Mouse (Mus musculus): ENCODE results near the gene Cep164. TPM values are rescaled to one million over a fixed set of nuclear protein-coding genes. Genes with fewer than 3 reads are reported as not detected.

The Cep164 gene
- total and polyA plus RNA-seq, 3 experiments: 7.9 to 14.2 TPM; not detected in 1

GRCm38 (mm10) chr9:45769596-45769995 is 58.9 kb downstream of the Cep164 start:
- no peak for DNase-seq (ENCODE audit: low read depth, low spot score)
- H3K79me2 ChIP-seq (ENCODE audit: control insufficient read depth, insufficient read depth, low read length, poor library complexity): no peaks in the 10 kb centered on the region
- TF ChIP-seq SIN3A (IDR thresholded peaks at IDR 0.05; ENCODE audit: low read length) (no peak), CTCF (IDR thresholded peaks at IDR 0.05 in 2 of 3, conservative IDR thresholded peaks at IDR 0.05 in 1 of 3; ENCODE audit: control insufficient read depth in 1 of 3, insufficient read depth in 1 of 3, low read depth in 2 of 3, low read length in 3 of 3, poor library complexity in 1 of 3, severe bottlenecking in 1 of 3) (no peak), POLR2AphosphoS5 (IDR thresholded peaks at IDR 0.05; ENCODE audit: borderline replicate concordance, low read depth, low read length) (no peak)

DNA sequence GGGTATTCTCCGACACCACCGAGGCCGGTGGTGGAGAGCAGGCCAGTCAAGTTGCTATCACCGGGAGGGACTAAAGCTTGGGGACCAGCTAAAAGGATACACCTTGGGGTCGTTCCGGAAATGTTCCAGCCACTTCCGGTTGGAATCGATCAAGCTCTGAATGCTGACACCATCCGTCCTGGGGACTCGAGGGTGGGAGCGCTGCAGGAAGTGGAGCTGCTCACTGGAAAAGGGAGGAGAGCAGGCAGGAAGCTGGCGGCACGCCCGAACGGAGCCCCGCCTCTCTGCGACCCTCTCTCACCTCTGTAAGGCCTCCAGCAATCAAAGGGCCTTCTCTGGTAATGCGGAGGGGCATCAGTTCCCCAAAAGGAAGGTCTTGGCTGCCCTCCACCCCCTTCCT is 60.1 kb downstream of the Cep164 start:
- Histone ChIP-seq H3K9me3 (replicated peaks; ENCODE audit: insufficient read depth, low read length) (no peaks in the 10 kb centered on the region), H3K4me3 (ENCODE audit: control insufficient read depth in 1 of 2, insufficient read depth in 1 of 2, low read depth in 2 of 2, low read length in 2 of 2) (no peak overlapping the region), H3K27ac (ENCODE audit: control insufficient read depth, low read depth, low read length) (no peak overlapping the region), H3K9ac (ENCODE audit: control insufficient read depth, low read depth, low read length, poor library complexity, severe bottlenecking) (no peak overlapping the region), H3K36me3 (ENCODE audit: control insufficient read depth in 1 of 2, insufficient read depth in 2 of 2, low read length in 2 of 2) (no peaks in the 10 kb centered on the region), H3K79me2 (ENCODE audit: control insufficient read depth, insufficient read depth, low read length, poor library complexity) (no peaks in the 10 kb centered on the region), H3K4me1 (ENCODE audit: control insufficient read depth in 1 of 2, insufficient read depth in 2 of 2, low read length in 2 of 2) (no peaks in the 10 kb centered on the region; a peak in 1 of 4 replicates), H3K27me3 (ENCODE audit: control insufficient read depth in 1 of 2, insufficient read depth in 2 of 2, low read length in 2 of 2) (no peaks in the 10 kb centered on the region)
- DNase-seq (ENCODE audit: low read depth, low spot score): no peak
- no peak for TF ChIP-seq ZC3H11A (IDR thresholded peaks at IDR 0.05; ENCODE audit: low read depth, low read length)
- TF ChIP-seq ZNF384 (IDR thresholded peaks at IDR 0.05; ENCODE audit: low read depth, low read length): no peak
- no peak for TF ChIP-seq USF1 (IDR thresholded peaks at IDR 0.05; ENCODE audit: low read depth, low read length)
- TF ChIP-seq ELF1 (IDR thresholded peaks at IDR 0.05; ENCODE audit: low read depth, low read length): no peak
- TF ChIP-seq UBTF (IDR thresholded peaks at IDR 0.05; ENCODE audit: borderline replicate concordance, insufficient read depth, low read depth, low read length): no peak
- no peak for TF ChIP-seq USF2 (IDR thresholded peaks at IDR 0.05; ENCODE audit: borderline replicate concordance in 1 of 2, insufficient read depth in 1 of 2, low read depth in 1 of 2, low read length in 2 of 2)
- TF ChIP-seq JUND (IDR thresholded peaks at IDR 0.05; ENCODE audit: low read depth, low read length): no peak
- no peak for TF ChIP-seq MYB (IDR thresholded peaks at IDR 0.05; ENCODE audit: low read depth, low read length)
- TF ChIP-seq POLR2A (IDR thresholded peaks at IDR 0.05; ENCODE audit: control insufficient read depth in 1 of 2, insufficient read depth in 1 of 2, low read depth in 1 of 2, low read length in 2 of 2, poor library complexity in 1 of 2): no peak
- TF ChIP-seq ZMIZ1 (IDR thresholded peaks at IDR 0.05; ENCODE audit: low read depth, low read length): no peak
- TF ChIP-seq MAFK (IDR thresholded peaks at IDR 0.05; ENCODE audit: borderline replicate concordance, low read depth, low read length): no peak
- no peak for TF ChIP-seq ZKSCAN1 (IDR thresholded peaks at IDR 0.05; ENCODE audit: low read depth, low read length)
- no peak for TF ChIP-seq TCF12 (IDR thresholded peaks at IDR 0.05; ENCODE audit: low read depth, low read length)
- TF ChIP-seq MXI1 (IDR thresholded peaks at IDR 0.05; ENCODE audit: low read depth, low read length): no peak
- TF ChIP-seq HCFC1 (IDR thresholded peaks at IDR 0.05; ENCODE audit: low read depth, low read length): no peak
- TF ChIP-seq MYC (IDR thresholded peaks at IDR 0.05; ENCODE audit: low read depth, low read length): no peak
- no peak for TF ChIP-seq SIN3A (IDR thresholded peaks at IDR 0.05; ENCODE audit: low read length)
- TF ChIP-seq TBP (IDR thresholded peaks at IDR 0.05; ENCODE audit: low read depth, low read length): no peak
- no peak for TF ChIP-seq KAT2A (conservative IDR thresholded peaks at IDR 0.05; ENCODE audit: low read depth, low read length)

More at GRCm38 (mm10) chr9:45769596-45769995, 58.9 kb downstream of the Cep164 start:
- H3K4me1 ChIP-seq (ENCODE audit: control insufficient read depth in 1 of 2, insufficient read depth in 2 of 2, low read length in 2 of 2): no peaks in the 10 kb centered on the region; a peak in 1 of 4 replicates
- no peak overlapping the region for H3K9ac ChIP-seq (ENCODE audit: control insufficient read depth, low read depth, low read length, poor library complexity, severe bottlenecking)
- H3K9me3 ChIP-seq (replicated peaks; ENCODE audit: insufficient read depth, low read length): no peaks in the 10 kb centered on the region
- no peaks in the 10 kb centered on the region for H3K27me3 ChIP-seq (ENCODE audit: control insufficient read depth in 1 of 2, insufficient read depth in 2 of 2, low read length in 2 of 2)
- H3K36me3 ChIP-seq (ENCODE audit: control insufficient read depth in 1 of 2, insufficient read depth in 2 of 2, low read length in 2 of 2): no peaks in the 10 kb centered on the region
- no peak overlapping the region for H3K4me3 ChIP-seq (ENCODE audit: control insufficient read depth in 1 of 2, insufficient read depth in 1 of 2, low read depth in 2 of 2, low read length in 2 of 2)
- H3K27ac ChIP-seq (ENCODE audit: control insufficient read depth, low read depth, low read length): no peak overlapping the region

Measured in MEL (cell line).